Mouse (Mus musculus) adrenal gland, postnatal 10 days (tissue): ENCODE data around the gene Dnal4. TPM values are rescaled to one million over a fixed set of nuclear protein-coding genes. Genes with fewer than 3 reads are reported as not detected.

Source experiments
- DNase-seq: peaks from one replicate; pipeline ENCODE4 v3.0.0; 2021; ENCODE audit warnings: mixed read lengths
- total RNA-seq, 2 experiments: library from RNA; stranded (reverse); gene quantifications; 2 replicates each; pipeline ENCODE4 v1.2.3; 2021

Dnal4 gene
- total RNA-seq, 2 experiments from 2014 or later: 16.1 to 19.5 TPM

GRCm38 (mm10) chr15:79763601-79764246 is 13.9 kb downstream of the Dnal4 start:
- no peak for DNase-seq

GRCm38 (mm10) chr15:79763001-79763400 is 14.6 kb downstream of the Dnal4 start:
- DNase-seq: no peak

- no peak for DNase-seq
Measured at GRCm38 (mm10) chr15:79760956-79761355, 16.7 kb downstream of the Dnal4 start.

- no peak for DNase-seq
Measured at GRCm38 (mm10) chr15:79757118-79757517, 20.5 kb downstream of the Dnal4 start.

GRCm38 (mm10) chr15:79755977-79756625 is 21.5 kb downstream of the Dnal4 start:
- DNase-seq: no peak

- no peak for DNase-seq
Measured at GRCm38 (mm10) chr15:79755176-79755575, 22.5 kb downstream of the Dnal4 start.

- DNase-seq: no peak
Measured at GRCm38 (mm10) chr15:79753873-79754272, 23.8 kb downstream of the Dnal4 start.

- DNase-seq: no peak
Measured at GRCm38 (mm10) chr15:79753420-79753752, 24.3 kb downstream of the Dnal4 start.

GRCm38 (mm10) chr15:79752742-79753419 is 24.8 kb downstream of the Dnal4 start:
- peak; percentile 87 for DNase-seq

- no peak for DNase-seq
Measured at GRCm38 (mm10) chr15:79751772-79752171, 25.9 kb downstream of the Dnal4 start.

GRCm38 (mm10) chr15:79750266-79750665 is 27.4 kb downstream of the Dnal4 start:
- DNase-seq: no peak

GRCm38 (mm10) chr15:79749162-79749561 is 28.5 kb downstream of the Dnal4 start:
- no peak for DNase-seq

- DNase-seq: no peak
Measured at GRCm38 (mm10) chr15:79747998-79748397, 29.7 kb downstream of the Dnal4 start.

- no peak for DNase-seq
Measured at GRCm38 (mm10) chr15:79745883-79746282, 31.8 kb downstream of the Dnal4 start.

GRCm38 (mm10) chr15:79745312-79745711 is 32.3 kb downstream of the Dnal4 start:
- no peak for DNase-seq

- no peak for DNase-seq
Measured at GRCm38 (mm10) chr15:79744742-79745141, 32.9 kb downstream of the Dnal4 start.

- no peak for DNase-seq
Measured at GRCm38 (mm10) chr15:79744001-79744400, 33.6 kb downstream of the Dnal4 start.

- DNase-seq: no peak
Measured at GRCm38 (mm10) chr15:79742706-79743023, 35.0 kb downstream of the Dnal4 start.

GRCm38 (mm10) chr15:79741921-79742705 is 35.5 kb downstream of the Dnal4 start, which contains the start of gene Sun2:
Gene Sun2 (minus strand): TSS chr15:79742536.
- peak; percentile 94 for DNase-seq

GRCm38 (mm10) chr15:79741173-79741858 is 36.3 kb downstream of the Dnal4 start:
- DNase-seq: no peak

- no peak for DNase-seq
Measured at GRCm38 (mm10) chr15:79740739-79741138, 36.9 kb downstream of the Dnal4 start.

- DNase-seq: peak; percentile 65
Measured at GRCm38 (mm10) chr15:79734311-79734710, 43.3 kb downstream of the Dnal4 start.
